Mouse (Mus musculus) lung, postnatal 0 days (tissue): ENCODE measurements around the gene Mrgprx1. TPM values are rescaled to one million over a fixed set of nuclear protein-coding genes. Genes with fewer than 3 reads are reported as not detected.

Source experiments
- ATAC-seq: fragments of 200-750 bp; cut with Nextera tagmentation; 2 replicates; pipeline ENCODE4 v1.8.0; 2017; ENCODE audit warnings: moderate library complexity
- DNase-seq: peaks from one replicate; pipeline ENCODE4 v3.0.0-alpha.2; 2016; ENCODE audit warnings: low spot score
- H3K27ac ChIP-seq: fragments of 300-500 bp; sonication (generic); 2 replicates; pipeline ENCODE4 v1.5.1; 2014; ENCODE audit warnings: antibody characterized with exemption, mild to moderate bottlenecking, low read length, mixed read lengths
- H3K27me3 ChIP-seq: fragments of 300-500 bp; sonication (generic); replicated peaks from 2 replicates; pipeline ENCODE4 v1.6.1; 2014; ENCODE audit warnings: low read length, mixed read lengths; ENCODE audit not compliant: insufficient read depth
- H3K36me3 ChIP-seq: fragments of 300-500 bp; sonication (generic); 2 replicates; pipeline ENCODE4 v1.6.1; 2014; ENCODE audit warnings: low read length, mixed read lengths; ENCODE audit not compliant: insufficient read depth
- H3K4me1 ChIP-seq: fragments of 300-500 bp; sonication (generic); 2 replicates; pipeline ENCODE4 v1.6.1; 2014; ENCODE audit warnings: antibody characterized with exemption, low read depth, low read length, mixed read lengths; ENCODE audit not compliant: insufficient read depth
- H3K4me2 ChIP-seq: fragments of 300-500 bp; sonication (generic); replicated peaks from 2 replicates; pipeline ENCODE4 v1.6.1; 2014; ENCODE audit warnings: low read depth, mild to moderate bottlenecking, low read length, moderate library complexity, mixed read lengths
- H3K4me3 ChIP-seq: fragments of 300-500 bp; sonication (generic); 2 replicates; pipeline ENCODE4 v1.5.1; 2014; ENCODE audit warnings: low read depth, low read length
- H3K9ac ChIP-seq: fragments of 300-500 bp; sonication (generic); replicated peaks from 2 replicates; pipeline ENCODE4 v1.6.1; 2014; ENCODE audit warnings: low read depth, mild to moderate bottlenecking
- H3K9me3 ChIP-seq: fragments of 300-500 bp; sonication (generic); 2 replicates; pipeline ENCODE4 v1.6.1; 2016; ENCODE audit warnings: low read length, mixed read lengths
- CTCF ChIP-seq: IDR thresholded peaks from 2 replicates; pipeline ENCODE4 v1.5.1; 2016; ENCODE audit warnings: antibody characterized with exemption, mild to moderate bottlenecking
- EP300 ChIP-seq: IDR thresholded peaks from 2 replicates; pipeline ENCODE4 v1.6.1; 2016; ENCODE audit warnings: antibody characterized with exemption, mild to moderate bottlenecking, control low read depth
- WGBS: fragments of 180-500 bp; shearing (Covaris S2); extraction: QIAGEN DNeasy Blood & Tissue Kit; methylation state at CpG from one replicate; pipeline ENCODE4 v1.1.7; 2014; 5-methylcytosine and 5-hydroxymethylcytosine counted together
- polyA plus RNA-seq: library from polyadenylated mRNA; unstranded; fragments of >200 nt; fragmentation: Nextera tagmentation; extraction: Ambion mirVana; gene quantifications from 2 replicates; pipeline ENCODE4 v1.2.1, GENCODE M21; 2015

The Mrgprx1 gene
- polyA plus RNA-seq, result not detected in 2 replicates

- H3K27ac ChIP-seq, result no peak within 1 kb of the TSS
- TF ChIP-seq EP300 (no peak), CTCF (no peak)
- H3K9ac ChIP-seq, result no peak within 1 kb of the TSS
- DNase-seq (no peak), ATAC-seq (no peak)
- H3K4me3 ChIP-seq, result no peak within 1 kb of the TSS
- no peak within 1 kb of the TSS for H3K4me2 ChIP-seq
- H3K36me3 ChIP-seq, result no peaks in the 10 kb centered on the region
- 78% methylated on average over 3 of the region's 3 CpGs for WGBS
- H3K27me3 ChIP-seq, result no peaks in the 10 kb centered on the region
- H3K9me3 ChIP-seq, result no peaks in the 10 kb centered on the region
- H3K4me1 ChIP-seq, result no peaks in the 10 kb centered on the region
These were observed at the start of gene Mrgprx1 for GRCm38 (mm10) chr7:48027497-48027896. Gene Mrgprx1 (minus strand): TSS chr7:48027597.

DNA sequence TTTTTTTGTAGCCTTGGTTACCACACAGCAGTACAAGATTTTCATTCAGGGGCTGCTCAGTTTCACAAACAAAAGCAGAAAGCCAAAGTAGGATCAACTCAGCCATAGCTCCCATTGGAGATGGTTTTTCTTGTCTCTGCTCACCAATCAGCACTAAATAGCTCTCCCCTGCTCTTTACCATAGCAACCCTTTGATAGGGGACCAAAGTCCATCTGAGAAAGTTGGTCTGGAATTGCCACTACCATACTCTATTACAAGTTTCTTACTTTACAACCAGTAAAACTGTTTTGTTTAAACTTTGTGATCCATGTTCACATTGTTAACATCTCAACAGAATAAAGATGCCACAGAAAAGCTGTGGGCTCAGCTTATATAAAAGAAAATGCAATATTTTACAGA is 48.1 kb upstream of the Mrgprx1 start:
- ATAC-seq, result no peak
- no peak for DNase-seq
- H3K27me3 ChIP-seq, result no peaks in the 10 kb centered on the region
- H3K27ac ChIP-seq, result no peak overlapping the region
- H3K4me1 ChIP-seq, result no peaks in the 10 kb centered on the region
- H3K4me2 ChIP-seq, result no peak overlapping the region
- no peak overlapping the region for H3K9ac ChIP-seq
- no peaks in the 10 kb centered on the region for H3K36me3 ChIP-seq
- H3K9me3 ChIP-seq, result no peaks in the 10 kb centered on the region
- H3K4me3 ChIP-seq, result no peak overlapping the region
- TF ChIP-seq CTCF (no peak), EP300 (no peak)

DNA sequence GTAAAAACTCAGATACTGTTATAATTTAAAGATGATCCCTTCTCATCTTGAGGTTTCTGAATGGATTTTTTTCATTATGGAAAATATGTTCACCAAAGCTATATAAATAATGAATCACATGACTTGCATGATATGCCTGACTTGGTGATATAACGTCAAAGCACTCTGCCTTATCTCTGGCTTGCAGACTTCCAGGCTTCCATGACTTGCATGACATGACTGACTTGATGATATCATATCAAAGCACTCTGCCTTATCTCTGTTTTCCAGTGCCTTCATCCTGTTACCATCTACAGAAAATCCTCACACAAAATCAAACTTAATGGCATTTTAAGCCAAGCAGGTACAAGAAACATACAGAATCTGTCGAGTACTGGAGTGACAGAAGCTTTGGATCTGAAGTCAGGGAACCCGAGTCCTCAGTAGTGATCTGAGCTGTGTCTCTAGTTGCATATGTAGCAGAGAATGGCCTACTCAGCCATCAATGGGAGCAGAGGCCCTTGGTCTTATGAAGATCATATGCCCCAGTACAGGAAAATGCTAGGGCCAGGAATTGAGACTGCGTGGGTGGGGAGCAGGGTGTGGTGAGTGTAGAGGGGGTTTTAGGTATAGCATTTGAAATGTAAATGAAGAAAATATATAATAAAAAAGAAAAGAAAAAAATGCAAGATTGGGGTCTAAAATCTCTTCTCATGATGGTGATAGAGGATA is 19.2 kb upstream of the Mrgprx1 start:
- no peaks in the 10 kb centered on the region for H3K4me1 ChIP-seq
- TF ChIP-seq CTCF (no peak), EP300 (no peak)
- ATAC-seq, result no peak

GRCm38 (mm10) chr7:48044046-48044445 is 16.6 kb upstream of the Mrgprx1 start:
- ATAC-seq (no peak), DNase-seq (no peak)
- no peaks in the 10 kb centered on the region for H3K36me3 ChIP-seq
- no peak overlapping the region for H3K4me2 ChIP-seq
- H3K27me3 ChIP-seq, result no peaks in the 10 kb centered on the region
- WGBS, result 60% methylated on average over 1 of the region's 1 CpGs
- H3K4me1 ChIP-seq, result no peaks in the 10 kb centered on the region
- H3K9me3 ChIP-seq, result no peaks in the 10 kb centered on the region
- no peak for TF ChIP-seq EP300
- no peak for TF ChIP-seq CTCF
- H3K9ac ChIP-seq, result no peak overlapping the region
- no peak overlapping the region for H3K4me3 ChIP-seq
- no peak overlapping the region for H3K27ac ChIP-seq

More for the DNA sequence above, 19.2 kb upstream of the Mrgprx1 start:
- Histone ChIP-seq H3K9me3 (no peaks in the 10 kb centered on the region), H3K36me3 (no peaks in the 10 kb centered on the region), H3K27me3 (no peaks in the 10 kb centered on the region), H3K9ac (no peak overlapping the region), H3K4me2 (no peak overlapping the region), H3K27ac (no peak overlapping the region), H3K4me3 (no peak overlapping the region)
- DNase-seq, result no peak
- 63% methylated on average over 4 of the region's 4 CpGs for WGBS

GRCm38 (mm10) chr7:48017874-48018273 is 9.5 kb downstream of the Mrgprx1 start:
- Histone ChIP-seq H3K27me3 (no peaks in the 10 kb centered on the region), H3K36me3 (no peaks in the 10 kb centered on the region), H3K9me3 (no peaks in the 10 kb centered on the region), H3K9ac (no peak overlapping the region), H3K4me1 (no peaks in the 10 kb centered on the region), H3K4me2 (no peak overlapping the region), H3K4me3 (no peak overlapping the region), H3K27ac (no peak overlapping the region)
- 35% methylated on average over 2 of the region's 2 CpGs for WGBS
- no peak for ATAC-seq
- TF ChIP-seq CTCF, result no peak
- TF ChIP-seq EP300, result no peak
- DNase-seq, result no peak

- Histone ChIP-seq H3K4me2 (no peak overlapping the region), H3K27me3 (no peaks in the 10 kb centered on the region), H3K4me3 (no peak overlapping the region), H3K27ac (no peak overlapping the region), H3K36me3 (no peaks in the 10 kb centered on the region), H3K9me3 (no peaks in the 10 kb centered on the region), H3K9ac (no peak overlapping the region), H3K4me1 (no peaks in the 10 kb centered on the region)
- ATAC-seq (no peak), DNase-seq (no peak)
- 52% methylated on average over 3 of the region's 3 CpGs for WGBS
- no peak for TF ChIP-seq CTCF
- TF ChIP-seq EP300, result no peak
These were observed 31.7 kb downstream of the Mrgprx1 start for GRCm38 (mm10) chr7:47995689-47996088.

- no peak overlapping the region for H3K4me3 ChIP-seq
- WGBS, result 32% methylated on average over 1 of the region's 1 CpGs
- ATAC-seq, result no peak
- DNase-seq, result peak; percentile 4
- H3K36me3 ChIP-seq, result no peaks in the 10 kb centered on the region
- H3K9me3 ChIP-seq, result no peaks in the 10 kb centered on the region
- H3K4me1 ChIP-seq, result no peaks in the 10 kb centered on the region
- no peak overlapping the region for H3K27ac ChIP-seq
- TF ChIP-seq CTCF, result peak; percentile 25
- TF ChIP-seq EP300, result no peak
- no peaks in the 10 kb centered on the region for H3K27me3 ChIP-seq
- no peak overlapping the region for H3K9ac ChIP-seq
- H3K4me2 ChIP-seq, result no peak overlapping the region
These were observed 40.6 kb downstream of the Mrgprx1 start for GRCm38 (mm10) chr7:47986752-47987151.
